Mouse (Mus musculus): ENCODE measurements around the gene 9430038I01Rik.
"Not testable (repeated sequence)": the region's sequence is repeated elsewhere in the genome, so short reads cannot be mapped to it uniquely, and the experiment has no call there.

Gene 9430038I01Rik

DNA sequence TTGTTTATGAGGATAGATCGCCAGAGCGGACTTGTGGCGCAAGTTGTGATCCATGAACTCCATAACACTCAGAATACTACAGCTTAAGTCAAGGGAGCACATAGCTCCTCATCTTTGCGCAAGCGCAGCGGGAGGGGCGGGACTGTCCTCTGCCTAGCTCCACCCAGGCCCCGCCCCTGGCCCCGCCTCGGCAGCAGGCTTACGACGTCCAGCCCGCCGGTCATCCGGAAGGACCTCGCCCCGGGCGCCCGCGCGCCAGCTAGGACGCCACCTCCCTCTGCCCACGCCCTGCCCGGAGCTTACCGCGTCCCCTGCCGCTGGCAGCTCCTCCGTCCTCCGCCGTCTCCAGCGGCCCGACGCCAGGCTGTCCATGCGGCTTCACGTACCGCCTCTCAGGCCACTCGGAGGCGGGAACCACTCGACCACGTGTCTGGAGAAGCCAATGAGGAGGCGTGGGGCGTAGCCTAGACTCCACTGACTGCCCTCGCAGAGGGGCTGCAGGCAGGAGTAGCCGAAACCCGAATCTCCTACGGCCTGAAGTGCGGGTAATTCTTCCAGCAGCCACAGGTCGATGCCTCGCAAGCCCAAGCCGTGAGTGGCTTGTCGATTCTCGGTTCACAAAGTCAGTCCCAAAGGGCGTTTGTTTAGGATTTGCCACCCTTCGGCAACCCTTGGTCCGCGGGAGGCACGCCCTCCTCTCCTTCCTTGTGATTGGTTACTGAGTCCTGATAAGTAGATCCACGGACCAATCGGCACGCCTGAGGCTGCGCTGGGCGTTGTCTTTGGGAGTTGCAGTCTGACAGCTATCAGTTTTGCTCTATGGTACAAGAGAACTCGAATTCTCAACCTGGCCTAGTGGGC, at the start of gene 9430038I01Rik:
TSS of gene 9430038I01Rik (minus strand) at position 426 of the 861 bp plus-strand sequence.
- peak; percentile 95 for DNase-seq (ENCODE audit: low spot score)

DNA sequence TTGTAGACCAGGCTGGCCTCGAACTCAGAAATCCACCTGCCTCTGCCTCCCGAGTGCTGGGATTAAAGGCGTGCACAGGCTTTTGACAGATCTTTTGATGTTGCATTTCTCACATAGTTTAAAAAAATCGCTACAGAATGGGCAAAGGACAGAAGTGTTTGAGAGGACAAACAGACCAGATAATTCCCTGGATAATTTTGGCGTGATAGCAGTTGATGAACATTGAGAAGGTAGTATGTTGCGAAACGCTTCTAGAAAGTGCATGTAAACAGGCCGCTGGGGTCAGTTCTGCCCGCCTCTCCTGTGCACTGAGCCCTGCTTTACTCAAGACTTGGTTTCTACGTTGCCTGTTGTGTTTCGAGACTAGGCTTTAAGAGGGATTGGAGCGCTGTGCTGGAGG, 34.8 kb upstream of the 9430038I01Rik start:
- DNase-seq (ENCODE audit: low spot score), result no peak

DNA sequence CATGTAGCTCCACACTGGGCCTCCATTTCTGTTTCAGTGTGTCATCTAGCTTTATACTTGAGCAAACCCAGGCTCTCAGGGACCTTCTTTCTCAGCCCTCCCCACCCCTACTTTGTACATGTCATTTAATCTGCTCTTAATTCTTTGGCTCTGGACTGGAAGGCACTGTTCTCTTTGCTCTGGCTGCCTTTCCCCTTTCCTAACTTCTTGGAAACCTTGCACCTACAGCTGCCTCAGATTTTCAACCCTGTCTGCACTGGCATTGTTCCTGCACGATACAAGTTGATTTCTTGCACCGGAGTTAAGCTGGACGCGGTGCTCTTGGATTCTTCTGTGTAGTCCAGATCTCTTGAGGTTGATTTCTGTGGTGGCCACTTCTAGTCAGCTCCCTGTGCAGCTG, 32.4 kb upstream of the 9430038I01Rik start:
- no peak for DNase-seq (ENCODE audit: low spot score)

DNA sequence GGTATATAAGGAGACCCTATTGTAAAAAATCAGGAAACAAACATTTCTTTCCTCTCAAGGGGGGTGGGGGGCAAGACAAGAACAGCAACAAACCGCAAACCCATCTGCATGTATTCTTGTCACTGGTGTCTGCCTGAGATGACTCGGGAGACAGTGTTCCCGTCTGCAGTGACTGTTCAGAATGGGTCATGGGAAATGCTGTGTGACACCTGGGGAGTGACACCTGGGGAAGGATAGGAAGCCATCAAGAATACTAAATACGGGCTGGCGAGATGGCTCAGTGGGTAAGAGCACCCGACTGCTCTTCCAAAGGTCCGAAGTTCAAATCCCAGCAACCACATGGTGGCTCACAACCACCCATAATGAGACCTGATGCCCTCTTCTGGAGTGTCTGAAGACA, 28.4 kb upstream of the 9430038I01Rik start:
- not testable (repeated sequence) for DNase-seq (ENCODE audit: low spot score)

DNA sequence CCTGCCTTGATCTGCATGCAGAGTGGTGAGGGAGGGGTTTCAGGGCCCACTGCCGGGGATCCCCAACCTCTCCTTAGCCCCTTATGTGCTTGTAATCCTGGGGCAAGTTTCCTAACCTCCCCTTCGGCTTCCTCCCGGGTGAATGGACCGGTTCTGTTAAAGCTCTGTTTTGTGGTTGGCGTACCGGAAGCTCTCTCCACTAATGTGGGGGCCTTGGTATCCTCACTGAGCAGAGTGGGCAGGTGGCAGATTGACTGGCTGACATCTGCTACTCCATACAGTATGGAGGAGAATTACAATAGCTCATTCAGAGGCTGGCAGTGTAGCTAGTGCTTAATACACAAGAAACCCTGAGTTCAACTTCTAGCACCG, 27.6 kb upstream of the 9430038I01Rik start:
- DNase-seq (ENCODE audit: low spot score), result no peak

DNA sequence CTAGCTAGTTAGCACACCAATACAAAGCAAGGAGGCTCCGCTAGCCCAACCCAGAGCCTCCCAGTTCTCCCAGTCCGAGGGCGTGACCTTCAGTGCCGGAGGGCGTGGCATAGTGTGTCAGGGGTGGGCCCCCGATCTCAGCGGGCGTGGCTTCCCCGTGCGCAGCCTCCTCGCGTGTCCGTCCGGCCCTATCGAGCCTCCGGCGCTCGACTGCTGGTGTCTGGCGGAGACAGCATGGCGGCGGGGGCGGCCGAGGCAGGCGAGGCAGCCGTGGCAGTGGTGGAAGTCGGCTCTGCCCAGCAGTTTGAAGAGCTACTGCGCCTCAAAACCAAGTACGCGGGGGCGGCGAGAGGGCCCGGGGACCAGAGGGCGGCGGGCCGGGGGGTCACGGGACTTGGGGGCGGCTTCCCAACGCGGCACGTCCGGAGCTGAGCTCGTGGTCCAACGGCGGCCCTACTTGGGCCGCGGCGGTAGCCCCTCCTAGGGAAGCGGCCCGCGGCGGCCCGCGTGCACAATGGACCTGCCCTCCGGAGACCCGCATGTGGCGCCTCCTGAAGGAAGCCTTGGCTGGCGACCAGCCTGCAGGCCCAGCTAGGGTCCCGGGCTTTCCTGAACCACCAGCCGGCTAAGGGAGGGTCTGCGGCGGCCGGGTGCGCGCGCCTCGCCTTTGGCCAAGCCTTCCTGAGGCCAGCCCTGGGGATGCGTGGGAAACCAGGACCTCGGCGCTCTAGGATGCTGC, 27.0 kb upstream of the 9430038I01Rik start, which contains the start of gene Glrx3:
TSS of gene Glrx3 (plus strand) at position 175 of the 739 bp plus-strand sequence.
- DNase-seq (ENCODE audit: low spot score), result peak; percentile 97

DNA sequence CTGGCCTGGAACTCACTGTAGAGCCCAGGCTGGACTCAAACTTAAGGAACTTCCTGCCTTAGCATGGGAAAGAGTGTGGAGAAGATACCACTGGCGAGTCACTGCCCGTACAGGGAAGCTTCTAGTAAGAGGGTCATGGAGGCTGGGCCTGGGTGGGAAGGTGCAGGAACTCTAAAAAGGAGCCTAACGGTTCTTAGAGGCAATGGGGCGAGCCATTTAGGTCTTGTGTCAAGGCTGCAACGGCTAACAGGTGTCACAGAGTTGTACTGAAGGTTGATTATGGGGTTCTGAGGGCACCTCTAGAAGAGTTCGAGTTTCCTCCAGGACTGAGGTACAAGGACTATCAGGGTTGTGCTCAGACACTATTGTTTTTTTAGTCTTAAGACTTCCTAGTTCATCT, 26.3 kb upstream of the 9430038I01Rik start:
- DNase-seq (ENCODE audit: low spot score), result no peak

DNA sequence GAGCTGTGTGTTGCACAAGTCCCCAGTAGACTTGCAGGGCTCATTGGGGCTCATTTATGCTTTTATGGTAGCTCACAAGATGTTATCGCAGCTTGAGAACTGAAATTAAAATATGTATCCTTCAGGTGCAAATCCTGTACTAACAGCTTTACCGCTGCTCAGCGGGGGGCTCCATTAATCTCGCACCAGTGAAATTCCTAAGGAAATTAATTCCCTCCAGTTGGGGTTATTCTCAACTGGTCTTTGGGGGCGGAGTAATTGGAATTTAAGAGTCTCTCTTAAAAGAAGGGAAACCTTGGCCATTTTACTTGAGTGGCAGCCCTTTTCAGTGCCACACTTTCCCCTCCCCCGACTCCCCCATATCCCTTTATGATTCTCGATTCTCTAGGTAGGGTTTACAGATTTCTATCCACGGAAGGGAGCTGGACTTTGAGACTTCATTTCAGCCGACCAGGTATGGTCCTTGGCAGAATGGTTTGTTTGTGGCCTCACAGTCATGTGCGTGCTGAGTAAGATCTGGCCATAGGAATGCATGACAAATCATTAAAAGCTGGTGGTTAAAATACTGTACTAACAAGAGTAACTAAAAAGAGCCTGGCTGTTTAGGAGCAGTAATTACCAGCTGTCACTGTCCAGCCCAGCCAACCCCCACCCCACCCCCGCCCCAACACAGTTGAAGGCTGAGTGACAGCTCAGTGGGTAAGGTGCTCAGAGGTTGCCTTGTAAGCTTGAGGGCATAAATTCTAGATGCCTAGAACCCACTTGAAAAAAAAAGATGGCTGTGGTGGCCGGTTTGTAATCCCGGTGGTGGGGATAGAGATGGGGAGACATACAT, 21.4 kb upstream of the 9430038I01Rik start:
- DNase-seq (ENCODE audit: low spot score), result no peak

DNA sequence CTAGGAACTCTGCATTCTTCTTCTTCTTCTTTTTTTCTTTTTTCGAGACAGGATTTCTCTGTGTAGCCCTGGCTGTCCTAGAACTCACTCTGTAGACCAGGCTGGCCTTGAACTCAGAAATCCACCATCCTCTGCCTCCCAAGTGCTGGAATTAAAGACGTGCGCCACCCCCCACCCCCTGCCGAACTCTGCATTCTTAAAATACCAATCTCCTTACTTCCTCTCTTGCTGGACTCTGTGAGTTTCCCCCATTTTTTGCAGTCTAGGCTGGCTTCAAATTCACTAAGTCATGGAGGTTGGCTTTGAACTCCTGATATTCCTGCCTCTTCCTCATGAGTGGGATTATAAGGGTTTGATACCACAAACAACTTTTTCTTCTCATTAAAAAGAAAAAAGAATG, 16.1 kb upstream of the 9430038I01Rik start:
- no peak for DNase-seq (ENCODE audit: low spot score)

DNA sequence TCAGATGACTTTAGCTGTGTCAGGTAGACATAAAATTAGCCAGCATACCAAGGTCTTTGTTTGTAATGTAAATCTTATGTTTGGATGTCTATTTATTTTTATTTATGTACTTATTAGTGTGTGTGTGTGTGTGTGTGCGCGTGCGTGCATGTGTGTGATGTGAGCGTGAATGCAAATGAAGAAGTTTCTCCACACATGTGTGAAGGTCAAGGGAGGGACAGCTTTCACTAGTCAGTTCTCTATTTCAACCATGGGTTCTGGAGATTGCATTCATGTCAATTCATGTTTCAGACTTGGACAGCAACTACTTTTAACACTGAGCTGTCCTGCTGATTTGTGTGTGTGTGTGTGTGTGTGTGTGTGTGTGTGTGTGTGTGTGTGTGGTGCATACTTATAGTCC, 10.7 kb upstream of the 9430038I01Rik start:
- no peak for DNase-seq (ENCODE audit: low spot score)

DNA sequence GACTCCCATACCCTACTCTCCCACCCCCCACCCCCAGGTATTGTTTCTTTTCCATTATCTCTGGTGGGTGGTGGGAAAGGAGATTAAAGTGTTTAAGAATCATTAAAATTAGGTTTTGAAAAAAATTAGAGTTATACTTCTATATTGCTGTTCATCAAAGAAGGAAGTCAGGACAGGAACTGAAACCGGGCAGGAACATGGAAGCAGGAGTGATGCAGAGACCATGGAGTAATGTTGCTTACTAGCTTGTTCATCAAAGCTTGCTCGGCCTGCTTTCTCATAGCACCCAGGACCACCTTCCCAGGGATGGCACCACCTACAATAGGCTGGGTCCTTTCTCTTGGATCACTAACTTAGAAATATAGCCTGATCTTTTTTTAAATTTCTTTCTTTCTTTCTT, 10.0 kb upstream of the 9430038I01Rik start:
- no peak for DNase-seq (ENCODE audit: low spot score)

DNA sequence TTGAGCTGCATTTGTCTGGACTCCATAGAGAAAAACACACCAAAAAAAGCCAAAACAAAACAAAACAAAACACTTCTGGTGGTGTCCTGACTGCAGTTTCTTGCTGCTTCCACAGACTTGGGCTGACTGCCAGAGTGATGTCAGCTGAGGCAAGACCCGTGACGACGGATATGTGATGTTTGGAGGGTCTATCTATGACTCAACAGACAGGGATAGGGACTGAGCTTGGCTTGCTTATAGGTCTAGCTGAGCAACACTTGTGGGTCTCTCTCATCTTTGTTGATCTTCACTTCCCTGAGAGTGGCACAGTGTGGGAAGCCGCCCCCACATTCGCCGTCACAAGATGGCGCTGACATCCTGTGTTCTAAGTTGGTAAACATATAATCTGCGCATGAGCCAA, 4.1 kb upstream of the 9430038I01Rik start:
- no peak for DNase-seq (ENCODE audit: low spot score)

DNA sequence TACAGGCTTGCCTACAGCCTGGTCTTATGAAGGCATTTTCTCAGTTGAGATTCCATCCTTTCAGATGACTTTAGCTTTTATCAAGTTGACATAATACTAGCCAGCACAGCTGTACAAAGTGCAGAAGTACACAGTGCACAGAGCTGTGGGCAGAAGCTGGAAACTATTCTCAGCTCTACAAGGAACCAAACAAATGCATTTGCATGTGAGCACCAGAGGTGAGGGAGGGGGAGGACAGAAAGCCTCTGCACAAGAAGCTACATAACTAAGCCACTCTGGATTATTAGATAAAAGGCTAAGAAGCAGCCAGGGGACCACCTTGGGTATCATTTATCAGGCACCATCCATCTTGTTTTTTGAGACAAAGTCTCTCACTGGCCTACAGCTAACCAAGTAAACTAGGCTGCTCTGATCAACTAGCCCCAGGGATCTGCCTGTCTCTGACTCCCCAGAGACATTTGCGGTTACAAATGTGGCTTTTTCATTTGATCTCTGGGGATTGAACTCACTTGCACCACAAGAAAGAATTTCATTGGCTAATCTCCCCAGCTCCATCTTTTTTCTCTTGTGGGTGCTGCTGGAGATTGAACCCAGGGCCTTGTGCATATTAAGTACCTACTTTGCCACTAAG, 3.0 kb downstream of the 9430038I01Rik start:
- DNase-seq (ENCODE audit: low spot score), result no peak

DNA sequence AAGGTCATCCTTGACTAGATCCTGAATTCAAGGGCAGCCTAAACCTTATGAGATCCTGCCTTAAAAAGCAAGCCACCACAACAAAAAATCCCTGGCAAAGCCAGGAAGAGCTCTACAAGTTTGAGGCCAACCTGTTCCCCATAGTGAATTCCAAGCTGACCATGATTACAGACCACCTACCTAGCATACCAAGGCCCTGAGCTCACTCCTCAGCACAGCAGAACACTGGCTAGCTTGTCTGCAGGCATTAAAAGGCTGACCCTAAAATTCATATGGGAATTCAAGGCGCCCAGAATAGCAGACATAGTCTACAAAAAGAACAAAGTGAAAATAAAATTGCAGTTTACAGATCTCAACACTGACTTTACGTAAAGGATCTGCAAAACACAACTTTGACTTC, 6.4 kb downstream of the 9430038I01Rik start:
- no peak for DNase-seq (ENCODE audit: low spot score)

DNA sequence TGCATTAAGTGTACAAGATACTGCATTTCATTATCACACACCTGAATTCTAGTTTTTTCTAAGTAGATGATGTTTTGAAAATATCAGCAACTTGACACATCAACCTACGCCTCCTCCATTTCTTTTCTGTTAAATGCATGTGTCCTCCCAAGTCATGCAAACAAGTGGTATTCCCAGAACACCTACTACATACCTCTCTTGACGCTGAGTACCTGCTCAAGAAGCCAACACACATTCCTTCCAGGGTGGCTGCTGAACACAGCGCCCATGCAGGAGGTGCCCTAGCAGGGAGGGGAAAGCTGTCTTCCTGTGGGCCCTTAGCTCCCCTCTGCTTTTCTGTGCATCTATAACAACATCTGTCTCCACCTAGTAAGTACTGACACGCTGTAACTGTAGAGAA, 11.6 kb downstream of the 9430038I01Rik start:
- DNase-seq (ENCODE audit: low spot score), result no peak

DNA sequence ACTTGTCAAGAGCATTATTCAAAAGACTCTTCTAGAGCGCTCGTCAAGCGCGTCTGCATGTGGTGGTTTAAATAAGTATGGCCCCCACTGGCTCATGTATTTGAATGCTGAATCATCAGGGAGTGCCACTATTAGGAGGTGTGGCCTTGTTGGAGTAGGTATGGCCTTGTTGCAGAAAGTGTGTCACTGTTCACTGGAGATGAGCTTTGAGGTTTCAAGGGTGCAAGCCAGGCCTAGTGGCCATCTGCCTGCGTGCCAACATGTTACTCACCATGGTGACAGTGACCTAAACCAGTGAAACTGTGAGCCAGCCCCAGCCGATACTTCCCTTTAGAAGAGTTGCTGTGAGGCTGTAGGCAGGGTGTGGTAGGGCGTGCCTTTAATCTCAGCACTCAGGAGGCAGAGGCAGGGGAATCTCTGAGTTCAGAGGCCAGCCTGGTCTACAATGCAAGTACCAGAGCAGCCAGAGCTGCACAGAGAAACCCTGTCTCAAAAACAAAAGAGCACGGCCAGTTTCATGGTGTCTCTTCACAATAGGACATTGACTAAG, 13.1 kb downstream of the 9430038I01Rik start:
- no peak for DNase-seq (ENCODE audit: low spot score)

DNA sequence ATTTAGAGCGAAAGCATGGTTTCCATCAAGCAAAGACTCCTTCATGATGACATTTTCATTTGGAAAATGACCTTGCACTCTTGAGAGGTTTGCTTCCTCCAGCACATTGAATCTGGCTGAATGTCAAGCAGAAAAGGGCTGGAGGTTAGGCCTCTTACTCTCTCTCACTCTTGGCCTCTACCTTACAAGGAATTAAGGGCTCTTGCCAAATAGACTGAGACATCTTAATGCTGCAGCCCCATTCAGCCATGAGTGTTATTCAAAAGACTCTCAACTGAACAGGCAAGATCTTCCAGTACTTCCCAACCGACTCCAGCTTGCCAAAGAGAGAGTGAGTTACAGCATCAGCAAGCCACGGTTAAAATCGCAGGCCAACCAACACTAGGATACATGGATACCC, 15.1 kb downstream of the 9430038I01Rik start:
- no peak for DNase-seq (ENCODE audit: low spot score)

DNA sequence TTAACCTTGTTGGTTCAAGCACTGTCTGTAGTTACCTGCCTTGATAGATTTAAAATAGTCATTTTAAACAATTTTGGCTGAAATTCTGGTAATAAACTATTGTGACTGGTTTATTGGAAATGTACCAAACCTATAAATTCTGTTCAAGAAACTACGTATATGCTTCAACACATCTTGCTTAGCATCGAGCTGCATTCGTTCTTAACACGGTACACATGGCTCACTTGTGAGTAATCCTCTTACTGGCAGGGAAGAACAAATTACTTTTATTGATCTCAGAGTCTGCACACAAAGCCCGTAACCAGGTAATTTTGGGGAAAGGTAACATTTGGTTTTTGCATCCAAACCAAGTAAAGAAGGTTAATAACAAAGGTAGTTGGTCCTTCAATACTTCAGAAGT, 22.7 kb downstream of the 9430038I01Rik start:
- DNase-seq (ENCODE audit: low spot score), result no peak

DNA sequence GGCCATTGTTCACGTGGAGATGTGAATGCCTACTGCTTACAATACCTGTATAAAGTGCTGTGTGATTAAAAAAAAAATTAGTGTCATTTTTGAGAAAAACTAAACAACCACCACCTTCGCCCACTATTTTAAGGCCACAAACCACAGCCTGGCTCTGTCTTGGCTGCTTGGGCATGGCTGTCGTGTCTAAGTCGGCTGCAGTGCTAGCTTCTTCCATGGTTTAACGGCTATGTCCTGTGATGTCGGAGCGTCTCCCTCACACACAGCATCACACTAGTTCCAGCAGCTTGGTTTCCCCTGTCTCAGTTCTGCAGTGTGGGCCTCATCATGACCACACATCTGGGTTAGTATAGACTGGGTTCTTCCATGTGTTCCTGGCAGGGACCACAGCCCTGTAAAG, 35.6 kb downstream of the 9430038I01Rik start:
- no peak for DNase-seq (ENCODE audit: low spot score)

DNA sequence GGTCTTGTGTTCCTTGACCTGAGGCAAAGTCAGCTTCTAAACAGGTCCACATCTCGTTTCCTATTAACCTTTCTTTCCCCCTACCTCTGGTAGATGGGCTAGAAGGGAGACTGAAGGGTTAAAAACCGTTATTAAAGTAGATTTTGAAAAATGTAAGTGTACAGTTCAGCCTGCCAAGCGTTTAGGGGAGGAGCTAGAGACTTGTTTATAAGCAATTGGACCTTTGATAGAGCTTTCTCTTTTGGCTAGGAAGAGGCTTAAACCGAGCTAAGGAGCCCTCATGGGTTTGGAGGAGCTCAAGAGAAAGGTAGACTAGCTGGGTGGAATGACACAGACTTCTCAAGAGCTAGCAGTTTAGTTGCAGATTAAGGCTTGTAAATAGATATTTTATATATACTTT, 38.8 kb downstream of the 9430038I01Rik start:
- no peak for DNase-seq (ENCODE audit: low spot score)

DNA sequence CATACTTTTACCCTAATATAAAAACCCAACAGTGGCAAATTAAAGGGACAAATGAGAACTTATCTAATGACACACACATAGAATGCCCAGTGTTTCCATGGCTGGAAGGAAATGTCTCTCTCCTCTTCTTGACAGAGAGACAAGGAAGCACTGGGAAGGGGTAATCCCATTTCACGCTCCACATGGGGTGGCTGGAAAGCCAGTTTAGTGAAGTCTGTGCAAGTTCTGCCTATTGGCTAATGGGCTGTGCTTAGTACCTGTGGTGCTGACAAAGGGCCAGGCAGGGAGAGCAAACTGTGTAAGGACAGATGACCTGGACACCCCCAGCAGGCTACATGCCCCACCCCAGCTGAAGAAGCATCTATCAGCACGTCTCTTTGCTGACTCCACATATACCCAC, 40.4 kb downstream of the 9430038I01Rik start:
- DNase-seq (ENCODE audit: low spot score), result no peak

DNA sequence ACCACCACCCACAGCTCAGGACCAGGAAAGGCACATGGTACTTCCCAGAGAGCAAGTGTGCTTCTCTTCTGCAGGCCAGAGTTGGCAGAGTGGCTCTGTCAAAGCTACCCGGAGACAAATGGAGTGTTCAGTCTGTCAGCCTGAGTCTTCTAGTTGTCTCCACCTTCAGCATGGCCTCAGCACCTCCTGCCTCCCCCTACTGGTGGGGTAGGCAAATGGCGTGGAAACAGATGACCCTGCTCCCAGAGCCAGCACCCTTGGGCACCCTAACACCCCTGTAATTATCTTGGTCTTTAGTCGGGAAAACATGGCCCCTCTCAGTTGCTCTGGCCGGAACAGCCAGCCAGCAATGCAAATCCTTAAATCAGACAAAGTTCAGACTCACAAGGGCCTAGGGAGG, 43.8 kb downstream of the 9430038I01Rik start:
- no peak for DNase-seq (ENCODE audit: low spot score)
